Mouse (Mus musculus): ENCODE measurements at regions not wholly inside any gene's neighbourhood (a gene's known extent, or its start where the extent isn't known, plus 50 kb on each side); places are given as distances from the start of the nearest gene placed in this dataset.

- no peak for DNase-seq (ENCODE audit: low spot score in 2 of 2)
Measured at GRCm38 (mm10) chr15:67301871-67302363, 801.2 kb upstream of the Lrrc6 start.

- DNase-seq (ENCODE audit: low spot score in 2 of 2): no peak
Measured at GRCm38 (mm10) chr15:67301024-67301423, 800.3 kb upstream of the Lrrc6 start.

GRCm38 (mm10) chr15:67294797-67295196, 794.1 kb upstream of the Lrrc6 start:
- DNase-seq (ENCODE audit: low spot score in 2 of 2): no peak

GRCm38 (mm10) chr15:67289749-67290148, 789.0 kb upstream of the Lrrc6 start:
- DNase-seq (ENCODE audit: low spot score in 2 of 2): no peak

- DNase-seq (ENCODE audit: low spot score in 2 of 2): no peak
Measured at GRCm38 (mm10) chr15:67284941-67285340, 784.2 kb upstream of the Lrrc6 start.

- DNase-seq (ENCODE audit: low spot score in 2 of 2): no peak
Measured at GRCm38 (mm10) chr15:67283275-67283972, 782.7 kb upstream of the Lrrc6 start.

GRCm38 (mm10) chr15:67278869-67279268, 778.2 kb upstream of the Lrrc6 start:
- no peak for DNase-seq (ENCODE audit: low spot score in 2 of 2)

GRCm38 (mm10) chr15:67275058-67275457, 774.3 kb upstream of the Lrrc6 start:
- DNase-seq (ENCODE audit: low spot score in 2 of 2): no peak

- DNase-seq (ENCODE audit: low spot score in 2 of 2): no peak
Measured at GRCm38 (mm10) chr15:67272397-67272796, 771.7 kb upstream of the Lrrc6 start.

- no peak for DNase-seq (ENCODE audit: low spot score in 2 of 2)
Measured at GRCm38 (mm10) chr15:67263723-67264122, 763.0 kb upstream of the Lrrc6 start.

GRCm38 (mm10) chr15:67263313-67263712, 762.6 kb upstream of the Lrrc6 start:
- no peak for DNase-seq (ENCODE audit: low spot score in 2 of 2)

GRCm38 (mm10) chr15:67262269-67262668, 761.6 kb upstream of the Lrrc6 start:
- no peak for DNase-seq (ENCODE audit: low spot score in 2 of 2)

- no peak for DNase-seq (ENCODE audit: low spot score in 2 of 2)
Measured at GRCm38 (mm10) chr15:67260666-67261065, 760.0 kb upstream of the Lrrc6 start.

GRCm38 (mm10) chr15:67249147-67249546, 748.4 kb upstream of the Lrrc6 start:
- DNase-seq (ENCODE audit: low spot score in 2 of 2): no peak

GRCm38 (mm10) chr15:67248471-67248870, 747.8 kb upstream of the Lrrc6 start:
- DNase-seq (ENCODE audit: low spot score in 2 of 2): no peak

GRCm38 (mm10) chr15:67245658-67246268, 745.1 kb upstream of the Lrrc6 start:
- no peak for DNase-seq (ENCODE audit: low spot score in 2 of 2)

- no peak for DNase-seq (ENCODE audit: low spot score in 2 of 2)
Measured at GRCm38 (mm10) chr15:67244908-67245657, 744.4 kb upstream of the Lrrc6 start.

GRCm38 (mm10) chr15:67235107-67235785, 734.5 kb upstream of the Lrrc6 start:
- no peak for DNase-seq (ENCODE audit: low spot score in 2 of 2)

- no peak for DNase-seq (ENCODE audit: low spot score in 2 of 2)
Measured at GRCm38 (mm10) chr15:67229359-67229758, 728.6 kb upstream of the Lrrc6 start.

- no peak for DNase-seq (ENCODE audit: low spot score in 2 of 2)
Measured at GRCm38 (mm10) chr15:67228633-67229032, 727.9 kb upstream of the Lrrc6 start.

- no peak for DNase-seq (ENCODE audit: low spot score in 2 of 2)
Measured at GRCm38 (mm10) chr15:67227456-67228164, 726.9 kb upstream of the Lrrc6 start.

Data from frontal cortex, postnatal 14 days (tissue).